Comparison of ENCODE assay signal across 8 mouse cellular contexts in the genomic region with DNA sequence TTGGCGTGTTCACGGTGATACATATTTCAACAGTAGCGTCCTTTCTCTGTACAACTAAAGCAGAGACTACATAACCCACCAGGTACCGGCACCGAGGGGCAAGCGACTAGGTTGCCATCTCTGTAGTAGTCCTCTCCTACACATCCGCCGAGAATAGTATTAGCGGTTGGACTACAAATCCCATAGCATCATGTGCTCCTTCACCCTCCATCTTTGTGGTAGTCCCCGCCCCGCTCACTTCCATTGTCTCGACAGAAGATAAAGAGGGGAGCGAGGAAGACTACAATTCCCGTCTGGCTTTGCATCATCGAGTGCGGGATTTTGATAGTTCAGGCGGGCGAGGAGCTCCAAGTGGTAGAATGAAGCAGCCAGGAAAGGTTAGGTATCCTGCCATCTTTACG. TPM values are rescaled to one million over a fixed set of nuclear protein-coding genes. Genes with fewer than 3 reads are reported as not detected.
DNase-seq lines count a peak whose midpoint lies in the region; ATAC-seq and TF ChIP-seq lines count a peak whose summit lies in the region.

No protein-coding gene starts in this region.

- peak overlapping the region; percentile 86 for H3K4me3 ChIP-seq in ES-Bruce4 (ENCODE audit: low read depth, low read length)
- H3K4me3 ChIP-seq in forebrain, embryonic 12.5 days (replicated peaks) = peak overlapping the region; percentile 91
- H3K4me3 ChIP-seq in heart, postnatal 0 days (ENCODE audit: low read depth, low read length) = peak overlapping the region; percentile 82
- peak overlapping the region; percentile 64 for H3K4me3 ChIP-seq in liver, embryonic 16.5 days (ENCODE audit: low read depth, low read length)
- H3K4me3 ChIP-seq in neural tube, embryonic 13.5 days = peak overlapping the region; percentile 94
- peak overlapping the region; percentile 84 for H3K4me3 ChIP-seq in testis, adult 2 months (ENCODE audit: control insufficient read depth, low read depth, low read length)

- TF ChIP-seq CTCF in ES-Bruce4 (IDR thresholded peaks at IDR 0.05; ENCODE audit: low read depth, low read length) = no peak
- peak; percentile 14; the same call in 1 of the 2 replicates for TF ChIP-seq CTCF in heart, postnatal 0 days (IDR thresholded peaks at IDR 0.05; ENCODE audit: low read depth)
- no peak for TF ChIP-seq CTCF in testis, adult 2 months (IDR thresholded peaks at IDR 0.05; ENCODE audit: control insufficient read depth, insufficient read depth, insufficient replicate concordance, low read depth, low read length)

- TF ChIP-seq EP300 in ES-Bruce4 (IDR thresholded peaks at IDR 0.05; ENCODE audit: insufficient read depth, low read depth, low read length) = no peak
- no peak for TF ChIP-seq EP300 in heart, postnatal 0 days (IDR thresholded peaks at IDR 0.05; ENCODE audit: low read depth)

- peak overlapping the region; percentile 51 for H3K27ac ChIP-seq in ES-Bruce4 (ENCODE audit: insufficient read depth, low read length)
- H3K27ac ChIP-seq in forebrain, embryonic 12.5 days = peak overlapping the region; percentile 94
- peak overlapping the region; percentile 80 for H3K27ac ChIP-seq in heart, postnatal 0 days (ENCODE audit: low read depth)
- peak overlapping the region; percentile 79 for H3K27ac ChIP-seq in liver, embryonic 16.5 days (ENCODE audit: low read length)
- peak overlapping the region; percentile 93 for H3K27ac ChIP-seq in neural tube, embryonic 13.5 days (replicated peaks)
- peak overlapping the region; percentile 81 for H3K27ac ChIP-seq in testis, adult 2 months (ENCODE audit: control insufficient read depth, insufficient read depth, low read depth, low read length)

- peak overlapping the region; percentile 97 for H3K9ac ChIP-seq in ES-Bruce4 (ENCODE audit: low read depth, poor library complexity, severe bottlenecking)
- H3K9ac ChIP-seq in forebrain, embryonic 12.5 days = peak overlapping the region; percentile 96
- peak overlapping the region; percentile 77 for H3K9ac ChIP-seq in heart, postnatal 0 days (replicated peaks; ENCODE audit: low read depth, low read length)
- peak overlapping the region; percentile 65 for H3K9ac ChIP-seq in liver, embryonic 16.5 days (ENCODE audit: low read depth, low read length)
- H3K9ac ChIP-seq in neural tube, embryonic 13.5 days = peak overlapping the region; percentile 67

- H3K27me3 ChIP-seq in ES-Bruce4 (ENCODE audit: control insufficient read depth, insufficient read depth, low read length, poor library complexity, severe bottlenecking) = no peaks in the 10 kb centered on the region
- H3K27me3 ChIP-seq in forebrain, embryonic 12.5 days = no peaks in the 10 kb centered on the region
- no peaks in the 10 kb centered on the region for H3K27me3 ChIP-seq in heart, postnatal 0 days (ENCODE audit: control insufficient read depth, insufficient read depth, low read length)
- no peaks in the 10 kb centered on the region for H3K27me3 ChIP-seq in liver, embryonic 16.5 days (ENCODE audit: control insufficient read depth, insufficient read depth, low read depth, low read length)
- H3K27me3 ChIP-seq in neural tube, embryonic 13.5 days = no peaks in the 10 kb centered on the region
- no peaks in the 10 kb centered on the region for H3K27me3 ChIP-seq in testis, adult 2 months (ENCODE audit: control insufficient read depth, insufficient read depth, low read length)

- H3K4me2 ChIP-seq in forebrain, embryonic 12.5 days = peak overlapping the region; percentile 84
- H3K4me2 ChIP-seq in heart, postnatal 0 days (ENCODE audit: low read depth, low read length) = peak overlapping the region; percentile 100
- peak overlapping the region; percentile 78 for H3K4me2 ChIP-seq in liver, embryonic 16.5 days (ENCODE audit: low read depth, low read length)
- peak overlapping the region; percentile 84 for H3K4me2 ChIP-seq in neural tube, embryonic 13.5 days

- WGBS in forebrain, embryonic 12.5 days = under 1% methylated on average over 19 of the region's 19 CpGs
- WGBS in heart, postnatal 0 days = under 1% methylated on average over 19 of the region's 19 CpGs
- under 1% methylated on average over 19 of the region's 19 CpGs for WGBS in liver, embryonic 16.5 days (ENCODE audit: insufficient replicate concordance)
- under 1% methylated on average over 19 of the region's 19 CpGs for WGBS in neural tube, embryonic 13.5 days

- H3K4me1 ChIP-seq in ES-Bruce4 (ENCODE audit: control insufficient read depth, insufficient read depth, low read length) = no peaks in the 10 kb centered on the region
- peaks cover 25% of the 10 kb centered on the region for H3K4me1 ChIP-seq in forebrain, embryonic 12.5 days
- H3K4me1 ChIP-seq in heart, postnatal 0 days (ENCODE audit: control insufficient read depth, insufficient read depth) = 0 out of 2 replicates have a peak, but pooled peaks cover 6% of the 10 kb centered on the region
- H3K4me1 ChIP-seq in liver, embryonic 16.5 days (ENCODE audit: control insufficient read depth, low read depth, low read length) = peaks cover 14% of the 10 kb centered on the region
- H3K4me1 ChIP-seq in neural tube, embryonic 13.5 days (replicated peaks) = peaks cover 26% of the 10 kb centered on the region
- H3K4me1 ChIP-seq in testis, adult 2 months (ENCODE audit: control insufficient read depth, insufficient read depth, low read length) = peaks cover 4% of the 10 kb centered on the region; the same call in 1 of the 2 replicates

- 0 out of 2 replicates have a peak, but pooled peaks cover 7% of the 10 kb centered on the region for H3K36me3 ChIP-seq in ES-Bruce4 (ENCODE audit: control insufficient read depth, insufficient read depth, low read length, poor library complexity, severe bottlenecking)
- H3K36me3 ChIP-seq in forebrain, embryonic 12.5 days (replicated peaks) = peaks cover 24% of the 10 kb centered on the region
- peaks cover 21% of the 10 kb centered on the region for H3K36me3 ChIP-seq in heart, postnatal 0 days (replicated peaks; ENCODE audit: control insufficient read depth, insufficient read depth, low read length)
- no peaks in the 10 kb centered on the region; the same call in 1 of the 2 replicates for H3K36me3 ChIP-seq in liver, embryonic 16.5 days (ENCODE audit: control insufficient read depth, insufficient read depth)
- peaks cover 23% of the 10 kb centered on the region for H3K36me3 ChIP-seq in neural tube, embryonic 13.5 days
- no peaks in the 10 kb centered on the region; the same call in 1 of the 2 replicates for H3K36me3 ChIP-seq in testis, adult 2 months (ENCODE audit: control insufficient read depth, insufficient read depth, low read length)

- peak; percentile 40 for TF ChIP-seq POLR2A in ES-Bruce4 (IDR thresholded peaks at IDR 0.05; ENCODE audit: insufficient read depth, low read length)
- peak; percentile 26; the same call in 1 of the 2 replicates for TF ChIP-seq POLR2A in testis, adult 2 months (IDR thresholded peaks at IDR 0.05; ENCODE audit: control insufficient read depth, low read depth, low read length)

- peak; percentile 90 for ATAC-seq in forebrain, embryonic 12.5 days (ENCODE audit: low FRiP score)
- ATAC-seq in heart, postnatal 0 days (ENCODE audit: insufficient read depth, low read depth) = peak; percentile 83
- ATAC-seq in liver, embryonic 16.5 days (ENCODE audit: low read depth) = peak; percentile 80
- ATAC-seq in neural tube, embryonic 13.5 days (ENCODE audit: low read depth) = peak; percentile 90

- peak; percentile 88 for DNase-seq in c-Kit-positive CD71-positive TER-119-positive erythroid progenitor cells, embryonic 14.5 days (ENCODE audit: low spot score)
- DNase-seq in heart, postnatal 0 days (ENCODE audit: low spot score) = peak; percentile 100
- peak; percentile 90 to 95 for DNase-seq in kidney, postnatal 4 days

- no peaks in the 10 kb centered on the region for H3K9me3 ChIP-seq in ES-Bruce4 (replicated peaks; ENCODE audit: control insufficient read depth, insufficient read depth, low read length, poor library complexity, severe bottlenecking)
- H3K9me3 ChIP-seq in forebrain, embryonic 12.5 days = no peaks in the 10 kb centered on the region
- H3K9me3 ChIP-seq in heart, postnatal 0 days (replicated peaks; ENCODE audit: control insufficient read depth, low read length) = no peaks in the 10 kb centered on the region
- no peaks in the 10 kb centered on the region for H3K9me3 ChIP-seq in liver, embryonic 16.5 days (replicated peaks; ENCODE audit: control insufficient read depth, low read length)
- no peaks in the 10 kb centered on the region for H3K9me3 ChIP-seq in neural tube, embryonic 13.5 days

RNA-seq across cellular contexts. Expression of gene Fbxl19, which starts 0.9 kb away (rescaled TPM):
- polyA plus RNA-seq in ES-Bruce4 (2011; ENCODE audit: insufficient read depth, insufficient read length, low read depth, missing spikeins) = 55.1 and 58.3 TPM in 2 replicates
- 9.0 and 10.3 TPM in 2 replicates for polyA plus RNA-seq in forebrain, embryonic 12.5 days (2016; fragmentation: Nextera tagmentation; extraction: Ambion mirVana)
- total RNA-seq in heart, postnatal 0 days (2014; rRNA removed; ENCODE audit: low replicate concordance) = 8.9 and 21.6 TPM in 2 replicates
- 0.42 and 0.56 TPM in 2 replicates for polyA plus RNA-seq in heart, postnatal 0 days (2015; fragmentation: Nextera tagmentation; extraction: Ambion mirVana)
- 1.9 and 2.0 TPM in 2 replicates for polyA plus RNA-seq in liver, embryonic 16.5 days (2015; fragmentation: Nextera tagmentation; extraction: Ambion mirVana)
- polyA plus RNA-seq in neural tube, embryonic 13.5 days (2015; fragmentation: Nextera tagmentation; extraction: Ambion mirVana) = 8.0 and 8.8 TPM in 2 replicates
- polyA plus RNA-seq in testis, adult 2 months (2012; rRNA removed) = 36.9 and 37.2 TPM in 2 replicates

RNA-seq across cellular contexts. Expression of gene Ctf2, which starts 13.3 kb away (rescaled TPM):
- polyA plus RNA-seq in ES-Bruce4 (2011; ENCODE audit: insufficient read depth, insufficient read length, low read depth, missing spikeins) = not detected in 2 replicates
- 0.40 and 0.42 TPM in 2 replicates for polyA plus RNA-seq in forebrain, embryonic 12.5 days (2016; fragmentation: Nextera tagmentation; extraction: Ambion mirVana)
- not detected in 2 replicates for total RNA-seq in heart, postnatal 0 days (2014; rRNA removed; ENCODE audit: low replicate concordance)
- not detected in 2 replicates for polyA plus RNA-seq in heart, postnatal 0 days (2015; fragmentation: Nextera tagmentation; extraction: Ambion mirVana)
- polyA plus RNA-seq in liver, embryonic 16.5 days (2015; fragmentation: Nextera tagmentation; extraction: Ambion mirVana) = 0.05 TPM in 2 replicates
- polyA plus RNA-seq in neural tube, embryonic 13.5 days (2015; fragmentation: Nextera tagmentation; extraction: Ambion mirVana) = not detected in 2 replicates
- 0.07 TPM in 1 of 2 replicates, not detected in the other for polyA plus RNA-seq in testis, adult 2 months (2012; rRNA removed)

RNA-seq across cellular contexts. Expression of gene Orai3, which starts 24.4 kb away (rescaled TPM):
- polyA plus RNA-seq in ES-Bruce4 (2011; ENCODE audit: insufficient read depth, insufficient read length, low read depth, missing spikeins) = 20.2 and 23.2 TPM in 2 replicates
- polyA plus RNA-seq in forebrain, embryonic 12.5 days (2016; fragmentation: Nextera tagmentation; extraction: Ambion mirVana) = 5.7 and 6.0 TPM in 2 replicates
- total RNA-seq in heart, postnatal 0 days (2014; rRNA removed; ENCODE audit: low replicate concordance) = 31.8 and 38.9 TPM in 2 replicates
- polyA plus RNA-seq in heart, postnatal 0 days (2015; fragmentation: Nextera tagmentation; extraction: Ambion mirVana) = 17.3 and 17.6 TPM in 2 replicates
- 11.2 and 12.9 TPM in 2 replicates for polyA plus RNA-seq in liver, embryonic 16.5 days (2015; fragmentation: Nextera tagmentation; extraction: Ambion mirVana)
- 9.7 and 9.9 TPM in 2 replicates for polyA plus RNA-seq in neural tube, embryonic 13.5 days (2015; fragmentation: Nextera tagmentation; extraction: Ambion mirVana)
- 13.8 and 13.9 TPM in 2 replicates for polyA plus RNA-seq in testis, adult 2 months (2012; rRNA removed)

RNA-seq across cellular contexts. Expression of gene Setd1a, which starts 31.2 kb away (rescaled TPM):
- 49.1 and 51.7 TPM in 2 replicates for polyA plus RNA-seq in ES-Bruce4 (2011; ENCODE audit: insufficient read depth, insufficient read length, low read depth, missing spikeins)
- polyA plus RNA-seq in forebrain, embryonic 12.5 days (2016; fragmentation: Nextera tagmentation; extraction: Ambion mirVana) = 21.7 and 25.5 TPM in 2 replicates
- 7.5 and 14.4 TPM in 2 replicates for total RNA-seq in heart, postnatal 0 days (2014; rRNA removed; ENCODE audit: low replicate concordance)
- polyA plus RNA-seq in heart, postnatal 0 days (2015; fragmentation: Nextera tagmentation; extraction: Ambion mirVana) = 6.0 and 7.6 TPM in 2 replicates
- polyA plus RNA-seq in liver, embryonic 16.5 days (2015; fragmentation: Nextera tagmentation; extraction: Ambion mirVana) = 7.5 and 7.9 TPM in 2 replicates
- 19.0 and 20.9 TPM in 2 replicates for polyA plus RNA-seq in neural tube, embryonic 13.5 days (2015; fragmentation: Nextera tagmentation; extraction: Ambion mirVana)
- polyA plus RNA-seq in testis, adult 2 months (2012; rRNA removed) = 15.9 and 18.2 TPM in 2 replicates

RNA-seq across cellular contexts. Expression of gene Ctf1, which starts 32.7 kb away (rescaled TPM):
- 8.8 and 13.9 TPM in 2 replicates for polyA plus RNA-seq in ES-Bruce4 (2011; ENCODE audit: insufficient read depth, insufficient read length, low read depth, missing spikeins)
- 6.7 and 8.3 TPM in 2 replicates for polyA plus RNA-seq in forebrain, embryonic 12.5 days (2016; fragmentation: Nextera tagmentation; extraction: Ambion mirVana)
- 9.3 and 11.1 TPM in 2 replicates for total RNA-seq in heart, postnatal 0 days (2014; rRNA removed; ENCODE audit: low replicate concordance)
- 2.6 and 3.1 TPM in 2 replicates for polyA plus RNA-seq in heart, postnatal 0 days (2015; fragmentation: Nextera tagmentation; extraction: Ambion mirVana)
- 2.0 and 2.5 TPM in 2 replicates for polyA plus RNA-seq in liver, embryonic 16.5 days (2015; fragmentation: Nextera tagmentation; extraction: Ambion mirVana)
- 4.5 and 4.9 TPM in 2 replicates for polyA plus RNA-seq in neural tube, embryonic 13.5 days (2015; fragmentation: Nextera tagmentation; extraction: Ambion mirVana)
- polyA plus RNA-seq in testis, adult 2 months (2012; rRNA removed) = 4.7 and 5.1 TPM in 2 replicates

Comparison
In these comparisons a context has a peak if more than half of its experiments do, and no peak if none do; other contexts are left out.
1. Peak in every context shown above with its lines: DNase-seq, ATAC-seq, H3K4me3 ChIP-seq and H3K27ac ChIP-seq.